ENCODE assay signal across 33 mouse cellular contexts in genomic region chr3:55451035-55451434, GRCm38 (mm10). TPM values are rescaled to one million over a fixed set of nuclear protein-coding genes. Genes with fewer than 3 reads are reported as not detected.
DNase-seq lines count a peak whose midpoint lies in the region.
"Had no signal": no experiment of that assay in that cellular context is flagged by ENCODE, and none has a peak within 500 bp of the region (broad histone marks: within the 10 kb centered on the region; RNA-seq: fewer than 3 reads in every experiment).

No protein-coding gene starts in this region.

- intact Hi-C loops in left cerebral cortex, postnatal 36 days (cut with DNase I) = loop anchor here (1.0 kb wide), 1 partner anchor 10 kb away; no protein-coding TSS in a partner anchor

- peak; percentile 61 to 75 for DNase-seq in frontal cortex, adult 2 months (ENCODE audit: extremely low spot score in 1 of 2, low spot score in 1 of 2)
- DNase-seq in frontal cortex, postnatal 14 days (ENCODE audit: low spot score in 2 of 2) = no peak
- peak; percentile 35 to 59 for DNase-seq in left cerebral cortex, adult 18-20 months (ENCODE audit: low spot score in 2 of 2)
- DNase-seq in left cerebral cortex, adult 11 months (ENCODE audit: low spot score) = no peak
- peak; percentile 64 to 67 for DNase-seq in left cerebral cortex, postnatal 36 days (ENCODE audit: low spot score in 2 of 2)
- DNase-seq in telencephalon, adult 2 months (ENCODE audit: low read depth, low spot score) = peak; percentile 90
- DNase-seq in heart, adult 11 months = no peak
- DNase-seq: adrenal gland, postnatal 25 days; cerebellum, adult 9-10 months; gastrocnemius, postnatal 14 days; heart, adult 18-20 months; heart, postnatal 10 days; kidney, adult 9 months; kidney, postnatal 36 days; liver, embryonic 13.5 days; lung, adult 2 months; lung, postnatal 14 days had no signal

RNA-seq across cellular contexts. Expression of gene Gm21954, which starts 21.0 kb away (rescaled TPM):
- polyA plus RNA-seq in frontal cortex, adult 2 months (2012; rRNA removed) = not detected in 2 replicates
- not detected for total RNA-seq in left cerebral cortex, adult 18-20 months (2021)
- total RNA-seq in left cerebral cortex, postnatal 36 days (2021) = not detected
- total RNA-seq: adrenal gland, postnatal 25 days; ES-E14; gastrocnemius, postnatal 14 days; heart, adult 18-20 months; heart, postnatal 10 days; hindbrain, postnatal 0 days; left cerebral cortex, postnatal 10 days; megakaryocyte progenitor cell, adult 5-6 weeks had no signal
- polyA plus RNA-seq: cortical plate, adult 2 months; embryonic facial prominence, embryonic 10.5 days; forebrain, embryonic 16.5 days; heart, embryonic 12.5 days; hindbrain, embryonic 11.5 days; hindbrain, postnatal 0 days; intestine, embryonic 16.5 days; limb, embryonic 14.5 days; liver, embryonic 13.5 days; lung, adult 2 months; midbrain, embryonic 11.5 days; neural tube, embryonic 15.5 days; small intestine, adult 2 months; stomach, embryonic 16.5 days; thymus, postnatal 0 days had no signal

Comparison
In these comparisons a context has a peak if more than half of its experiments do, and no peak if none do; other contexts are left out.
1. DNase-seq: peak in frontal cortex, adult 2 months (2 of 2), left cerebral cortex, adult 18-20 months (2 of 2), left cerebral cortex, postnatal 36 days (2 of 2) and telencephalon, adult 2 months (single experiment); none in frontal cortex, postnatal 14 days (0 of 2), left cerebral cortex, adult 11 months (single experiment) and heart, adult 11 months (single experiment).